Mouse (Mus musculus) MN1 (cell line): ENCODE results near the gene Cbx5.

Experiments
- DNase-seq: peaks from one replicate; pipeline ENCODE4 v3.0.0-alpha.2; 2016; ENCODE audit warnings: low spot score

Gene Cbx5

DNA sequence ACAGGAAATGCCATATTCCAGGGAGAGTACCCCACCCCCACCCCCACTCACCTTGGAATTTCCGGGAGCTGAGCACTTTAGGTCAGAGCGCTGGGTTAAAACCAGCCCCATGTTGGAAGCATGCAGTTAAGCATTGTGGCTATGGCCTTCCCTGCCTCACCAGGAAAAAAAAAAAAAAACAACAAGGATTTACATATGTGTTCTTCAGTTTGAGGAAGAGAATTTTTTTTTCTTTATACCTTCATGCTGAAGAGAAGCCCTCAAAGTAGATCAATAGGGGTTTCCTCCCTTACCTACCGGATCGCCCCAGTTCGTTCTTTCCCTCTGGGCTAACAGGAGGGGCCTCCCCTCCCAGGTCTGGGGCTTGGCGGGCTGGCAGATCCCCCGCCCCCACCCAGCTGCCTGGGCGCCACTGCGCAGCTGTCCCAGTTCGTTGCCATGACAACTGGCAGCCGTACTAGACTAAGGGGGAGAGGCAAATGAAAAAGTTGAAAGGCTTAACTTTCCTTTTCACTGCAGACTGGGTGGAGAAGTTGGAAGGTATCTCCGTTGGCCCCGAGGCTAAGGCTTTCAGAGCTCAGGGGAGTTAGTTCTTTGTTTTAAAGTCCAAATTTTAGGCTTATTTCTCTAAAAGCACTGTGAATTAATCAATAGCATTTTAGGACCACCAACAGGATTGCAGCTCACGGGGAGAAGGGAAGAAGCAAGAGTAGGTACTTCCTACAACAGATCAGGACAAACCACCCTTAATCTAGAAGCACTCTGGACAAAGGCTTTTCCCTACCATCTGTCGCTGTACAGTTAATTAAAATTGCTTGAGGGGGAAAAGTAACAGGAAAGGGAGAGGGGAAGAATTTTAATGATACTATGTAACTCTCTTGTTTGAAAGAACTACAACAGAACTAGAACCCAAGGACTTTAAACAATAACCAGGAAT, 24.4 kb downstream of the Cbx5 start:
- peak; percentile 92 for DNase-seq

DNA sequence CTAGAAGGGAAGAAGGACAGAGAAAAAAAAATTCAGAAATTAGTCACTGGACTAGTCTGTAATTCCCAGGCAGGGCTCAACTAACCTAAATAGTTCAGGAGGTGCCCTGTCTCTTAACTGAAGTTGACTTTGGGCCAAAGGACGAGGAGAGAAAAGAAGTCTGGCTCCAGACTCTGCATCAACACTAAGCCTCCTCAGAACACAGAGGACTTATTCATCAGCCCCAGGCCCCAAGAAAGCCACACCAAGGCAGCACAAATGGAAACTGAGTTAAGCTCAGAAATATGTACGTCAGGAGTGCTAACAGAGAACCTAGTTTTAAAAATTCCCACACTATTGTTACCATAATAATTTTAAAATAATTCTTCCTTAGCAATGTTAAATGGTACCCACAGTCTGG, 25.5 kb downstream of the Cbx5 start:
- DNase-seq, result no peak

DNA sequence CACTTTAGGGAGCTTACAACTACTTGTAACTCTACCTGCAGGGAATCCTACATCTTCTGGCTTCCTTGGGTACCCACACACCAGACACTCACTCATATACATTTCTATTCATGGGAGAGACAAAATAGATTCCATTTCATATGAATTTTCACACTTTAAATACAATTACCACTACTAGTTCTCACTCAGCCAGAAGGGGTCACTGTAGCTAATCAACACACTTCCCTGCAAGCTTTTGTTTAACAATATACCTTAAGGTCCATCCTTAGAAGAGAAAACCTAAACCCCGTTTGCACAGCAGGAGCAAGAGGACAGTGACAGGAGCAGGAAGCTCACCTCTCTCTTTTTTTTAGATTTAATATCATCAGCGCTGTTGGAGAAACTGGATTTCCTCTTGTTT, 34.5 kb downstream of the Cbx5 start:
- DNase-seq, result peak; percentile 51

DNA sequence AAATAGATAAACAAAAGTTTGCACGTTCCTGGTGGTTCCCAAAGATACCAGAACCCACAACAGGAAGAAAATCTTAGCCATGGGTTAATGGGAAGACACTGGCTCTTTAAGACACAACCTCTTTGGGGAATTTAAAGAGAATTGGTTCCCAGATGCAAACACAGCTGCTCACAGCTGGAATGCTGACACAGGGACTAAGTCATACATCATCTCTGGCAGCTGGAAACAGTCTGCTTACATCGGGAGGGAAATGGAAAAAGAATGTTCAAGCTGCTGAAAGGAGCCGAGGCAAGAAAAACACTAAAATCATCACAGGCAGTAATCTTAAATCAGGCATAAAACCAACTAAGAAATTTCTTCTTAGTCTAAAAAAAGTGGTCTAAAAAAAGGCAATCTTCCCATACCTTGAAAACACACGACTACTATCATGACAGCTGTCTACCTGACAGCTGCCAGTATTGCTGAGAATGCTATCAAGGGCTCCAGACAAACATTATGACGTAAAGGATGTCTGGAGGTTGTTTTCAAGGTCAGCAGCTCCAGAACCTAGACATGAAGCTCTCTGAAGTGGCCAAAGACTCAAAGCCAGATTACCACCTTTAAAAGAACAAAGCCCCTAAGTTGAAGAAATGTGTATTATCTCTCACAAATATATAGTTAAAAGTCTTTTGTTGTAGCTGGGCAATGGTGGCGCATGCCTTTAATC, 37.4 kb downstream of the Cbx5 start:
- DNase-seq, result no peak

DNA sequence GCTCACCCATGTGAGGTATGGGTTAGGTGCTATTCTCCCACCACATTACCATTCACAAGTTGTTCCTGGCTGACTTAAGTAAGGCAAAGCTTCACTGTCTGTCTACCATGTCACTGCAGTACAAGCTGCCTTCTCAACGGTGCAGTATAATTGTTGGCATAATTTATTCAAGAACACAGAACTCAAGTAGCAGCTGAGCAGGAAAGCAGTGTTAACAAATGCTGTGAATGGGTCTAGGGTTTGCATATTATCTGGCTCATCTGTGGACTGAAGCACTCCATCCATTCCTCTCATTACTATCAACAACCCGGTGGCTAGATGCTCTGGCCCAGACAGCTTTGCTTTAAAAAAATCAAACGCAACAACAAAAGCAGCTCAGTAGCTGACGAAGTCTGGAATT, 41.8 kb downstream of the Cbx5 start:
- no peak for DNase-seq

DNA sequence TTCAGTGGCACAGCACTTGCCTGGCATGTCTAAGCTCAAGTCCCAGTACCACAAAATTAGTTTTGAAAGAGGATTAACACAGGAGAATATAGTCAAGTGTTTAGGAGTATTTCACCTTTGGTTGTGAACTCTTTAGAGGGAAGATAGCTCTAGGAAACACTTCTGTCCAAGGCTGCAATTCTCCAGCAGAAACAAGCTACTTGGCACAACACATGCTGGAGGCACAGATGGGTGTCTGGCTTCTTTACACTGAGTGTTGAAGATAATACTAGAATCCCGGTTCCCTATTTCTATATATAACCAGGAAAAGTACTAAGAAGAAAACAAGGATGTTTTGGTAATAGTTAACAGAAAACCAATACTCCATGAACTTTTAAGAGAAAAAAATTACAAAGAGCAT, 42.8 kb downstream of the Cbx5 start:
- DNase-seq, result no peak

DNA sequence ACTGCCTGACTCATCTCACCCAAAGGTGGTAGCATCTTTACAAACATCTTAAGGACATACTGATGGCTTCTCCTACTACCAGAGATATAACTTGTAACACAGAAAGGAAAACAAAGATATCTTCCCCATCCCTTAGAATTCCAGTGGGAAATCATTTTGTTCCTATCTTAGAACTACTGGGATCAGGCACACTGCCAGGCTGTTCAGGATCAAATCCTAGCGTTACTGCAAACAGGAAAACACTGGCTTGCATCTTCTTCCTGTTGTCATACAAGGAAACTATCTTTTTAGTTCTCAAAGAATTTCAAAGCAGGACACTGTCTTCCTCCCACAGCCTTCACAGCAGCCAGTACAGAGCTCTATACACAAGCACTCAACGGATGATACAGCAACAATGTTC, 46.0 kb downstream of the Cbx5 start:
- no peak for DNase-seq

DNA sequence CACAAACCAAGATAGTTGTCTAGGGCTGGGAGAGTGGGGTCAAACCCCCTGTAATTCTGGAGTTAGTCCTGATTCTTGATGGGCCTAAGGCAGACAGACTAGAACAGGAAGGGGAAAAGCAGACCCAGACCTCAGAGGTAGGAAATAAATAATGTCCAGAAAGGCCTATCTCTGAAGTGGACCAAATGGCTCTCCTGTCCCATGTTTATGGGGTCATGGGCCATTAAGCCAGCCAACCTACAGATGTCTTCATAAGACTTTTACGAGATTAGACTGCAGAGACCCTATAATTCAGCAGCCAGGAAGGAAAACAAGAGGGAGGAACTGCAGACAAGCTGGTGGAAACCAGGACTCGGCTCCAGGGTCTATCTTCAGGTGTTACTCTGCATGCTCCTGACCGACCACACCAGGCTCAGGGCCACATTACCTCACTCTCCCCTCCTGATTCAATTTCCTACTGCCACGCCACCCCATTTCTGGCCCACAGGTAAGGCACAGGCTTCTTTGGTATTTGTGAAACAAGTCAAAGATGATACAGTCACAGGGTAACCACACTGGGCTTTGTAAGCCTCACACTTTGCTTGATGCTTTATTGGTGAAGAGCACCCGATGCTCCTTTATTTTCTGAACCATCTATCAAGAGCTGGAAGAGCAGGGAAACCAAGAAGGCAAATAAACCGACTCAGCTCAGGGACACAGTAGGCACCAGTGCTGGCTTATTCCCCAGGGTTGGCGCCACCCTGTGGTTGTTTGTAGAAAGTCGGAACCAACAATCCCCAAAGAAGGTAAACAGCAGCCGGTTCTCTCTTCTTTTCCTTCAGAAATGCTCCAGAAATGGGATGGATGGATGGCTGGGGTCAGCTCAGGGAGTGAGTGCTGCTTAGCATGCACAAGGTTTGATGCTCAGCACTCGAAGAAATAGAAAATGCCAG, 48.8 kb downstream of the Cbx5 start:
- peak; percentile 75 for DNase-seq

DNA sequence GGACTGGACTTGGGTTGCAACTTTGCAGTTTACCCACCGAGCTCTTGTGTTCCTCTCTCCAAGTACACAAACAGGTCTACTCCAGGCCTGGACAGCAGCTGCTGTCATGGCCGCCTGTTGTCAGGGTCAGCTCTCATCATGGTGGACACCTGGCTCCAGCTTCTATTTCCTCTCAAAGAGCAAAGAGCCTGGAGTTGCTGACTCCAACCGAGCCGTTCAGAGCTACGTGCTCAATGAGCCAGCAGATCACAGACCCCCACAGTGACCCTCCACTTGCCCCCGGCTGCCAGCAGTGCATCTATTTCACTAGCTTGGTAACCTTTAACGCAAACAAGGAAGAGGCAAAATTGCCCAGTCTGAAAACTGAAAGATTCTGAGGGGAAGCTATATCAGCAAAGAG, 49.5 kb downstream of the Cbx5 start:
- DNase-seq, result no peak

DNA sequence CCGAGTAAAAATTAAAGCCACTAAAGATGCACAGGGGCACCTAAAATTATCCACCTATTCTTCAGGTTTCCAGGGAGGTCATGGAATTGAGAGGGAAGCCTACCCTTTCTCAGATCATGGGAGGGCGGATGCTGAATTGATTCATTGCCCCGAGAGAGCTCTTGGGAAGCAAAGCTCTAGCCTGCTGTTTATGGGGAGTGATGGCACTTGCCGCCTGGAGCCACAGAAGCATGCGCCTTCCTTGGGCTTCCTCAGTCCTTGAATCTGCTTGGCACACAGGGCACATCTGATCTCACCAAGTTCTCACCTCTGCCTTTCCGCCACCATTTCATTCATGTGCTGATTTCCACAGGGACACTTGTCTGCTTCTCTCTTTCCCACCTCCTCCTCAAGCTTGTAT, 51.8 kb downstream of the Cbx5 start:
- DNase-seq, result no peak

DNA sequence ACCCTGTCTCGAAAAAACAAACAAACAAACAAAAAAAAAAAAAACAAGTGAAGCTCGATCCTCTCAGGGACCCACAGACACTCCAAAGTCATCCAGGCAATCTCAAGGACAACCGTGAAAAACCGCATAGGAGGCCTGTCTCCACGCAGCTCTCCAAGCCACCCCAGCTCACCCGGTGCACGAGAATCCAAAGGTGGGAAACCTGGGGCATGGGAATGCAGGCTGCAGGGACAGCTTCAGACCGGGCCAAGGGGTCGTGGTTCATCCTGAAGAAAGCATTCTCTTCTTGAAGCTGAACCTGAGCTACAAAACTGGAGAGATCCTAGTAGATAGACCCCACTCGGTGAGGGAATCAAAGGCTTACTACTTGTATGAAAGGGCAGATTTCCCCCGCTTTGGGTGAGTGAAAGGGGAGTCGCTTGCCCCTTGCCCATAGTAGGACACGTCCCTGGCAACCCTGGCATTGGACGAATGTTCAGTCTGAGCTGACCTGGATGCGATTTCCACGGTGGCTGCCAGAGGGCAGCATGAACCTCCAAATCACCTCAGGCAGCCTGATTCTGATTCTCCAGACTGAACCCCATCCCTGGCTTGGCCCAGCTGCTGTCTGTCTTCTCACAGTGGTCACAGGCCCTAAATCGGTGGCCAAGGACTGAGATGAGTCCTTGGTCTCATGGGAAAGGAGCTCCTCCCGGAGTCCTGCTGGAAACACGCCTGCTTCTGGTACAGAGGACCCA, 54.0 kb downstream of the Cbx5 start:
- peak; percentile 74 for DNase-seq

DNA sequence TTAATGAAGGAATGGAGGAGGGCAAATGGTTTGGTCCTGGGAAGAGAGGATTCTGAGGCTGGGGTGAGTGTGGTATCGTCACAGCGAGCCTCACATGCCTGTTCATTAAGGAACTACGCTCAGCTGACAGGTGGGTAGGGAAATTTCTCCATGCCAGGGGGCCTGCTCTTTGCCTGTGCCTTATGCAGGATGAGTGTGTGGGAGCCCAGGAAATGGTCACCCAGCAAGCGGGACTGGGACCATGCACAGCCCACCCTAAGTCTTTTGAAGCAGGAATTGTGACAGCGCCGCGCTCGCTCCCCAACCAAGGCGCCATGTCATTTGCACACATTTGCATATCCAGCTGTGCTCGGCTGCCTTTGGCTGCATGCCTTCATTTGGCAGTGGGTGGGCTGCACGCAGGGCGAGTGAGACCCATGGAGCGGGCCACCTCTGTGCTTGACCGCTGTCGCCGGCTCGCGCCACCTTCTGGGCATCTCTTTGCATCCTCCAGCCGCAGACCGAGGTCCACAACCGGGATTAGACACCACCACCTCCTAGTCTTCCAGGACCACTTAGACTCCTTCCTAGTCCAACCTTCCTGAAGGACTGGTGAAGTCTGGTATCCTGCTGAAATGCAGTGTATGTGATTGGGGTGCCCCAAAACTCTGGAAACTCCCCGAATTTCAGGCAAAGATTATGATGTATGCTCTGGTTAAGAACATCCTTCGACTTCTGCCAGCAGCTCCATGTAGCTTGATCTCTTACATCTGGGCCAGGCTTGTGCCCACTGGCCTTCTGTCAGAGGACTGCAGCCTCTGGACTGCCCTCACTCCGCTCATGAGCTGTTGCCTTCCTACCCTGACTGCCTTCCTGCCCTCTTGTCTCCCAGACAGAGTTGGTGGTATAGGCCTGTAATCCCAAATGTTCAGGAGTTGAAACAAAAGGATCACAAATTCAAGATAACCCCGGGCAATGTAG, 55.7 kb downstream of the Cbx5 start:
- no peak for DNase-seq

DNA sequence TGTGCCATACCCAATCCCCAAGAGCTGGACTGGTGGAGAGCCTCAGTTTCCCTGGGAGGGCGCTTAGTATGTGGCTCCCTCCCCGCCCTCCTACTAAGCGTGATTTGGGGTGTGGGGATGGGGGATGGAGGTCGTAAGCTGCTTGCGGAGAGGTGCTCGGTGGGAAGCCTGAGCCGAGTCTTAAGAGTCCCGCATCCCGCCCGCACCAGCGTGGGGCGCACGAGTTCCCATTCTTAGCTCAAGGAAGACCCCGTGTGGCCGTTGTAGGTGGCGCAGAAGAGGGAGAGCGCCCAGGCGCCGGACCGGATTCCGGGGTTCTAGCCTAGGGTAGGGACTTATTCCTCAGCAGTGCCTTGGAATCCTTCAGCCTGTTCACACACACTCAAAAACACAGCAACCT, 56.5 kb downstream of the Cbx5 start:
- peak; percentile 64 for DNase-seq

DNA sequence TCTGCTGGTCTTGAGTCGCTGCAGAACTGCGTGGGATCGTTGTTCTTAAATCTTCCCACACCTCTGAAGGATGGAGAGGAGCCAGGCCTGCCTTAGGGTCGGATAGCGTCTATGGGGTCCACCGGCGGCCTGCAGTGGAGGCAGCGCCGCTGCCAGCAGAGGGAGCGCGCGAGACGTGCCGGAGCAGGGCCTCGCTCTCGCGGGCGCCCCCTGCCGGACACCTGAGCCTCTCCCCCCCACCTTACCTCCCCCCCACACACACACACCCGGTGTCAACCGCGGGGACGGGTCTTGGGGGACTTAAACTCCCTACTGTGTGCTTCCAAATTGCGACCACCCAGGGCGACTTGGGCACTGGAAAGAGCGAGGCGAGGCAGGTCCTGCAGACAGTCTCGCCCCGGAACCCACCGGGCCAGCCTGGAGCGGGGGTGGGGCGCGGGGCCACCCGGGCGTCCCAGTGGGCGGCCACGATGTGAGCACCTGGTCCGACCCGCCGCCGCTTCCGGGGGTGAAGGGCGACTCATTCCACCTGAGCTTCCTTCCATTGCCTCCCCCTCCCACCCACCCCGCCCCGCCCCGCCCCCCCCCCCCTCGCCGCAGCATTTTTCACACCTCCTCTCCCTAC, 57.3 kb downstream of the Cbx5 start:
- DNase-seq, result peak; percentile 57

DNA sequence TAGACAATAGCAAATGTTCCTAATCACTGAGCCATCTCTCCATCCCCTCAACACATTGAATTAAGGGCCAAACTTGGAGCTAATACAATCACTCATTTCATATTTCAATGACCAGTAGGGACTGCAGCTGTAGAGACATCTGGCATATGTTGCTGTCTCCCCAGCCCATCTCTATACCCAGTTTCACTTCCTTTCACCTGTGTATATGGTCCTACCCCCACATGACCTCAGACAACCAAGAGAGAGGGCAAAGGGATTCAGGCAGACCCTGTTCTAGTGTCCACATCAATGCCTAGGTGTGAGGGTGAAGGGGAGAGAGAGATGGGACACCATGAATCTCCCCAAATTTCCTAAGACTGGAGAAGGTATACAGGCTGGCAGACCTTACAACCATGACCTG, 59.2 kb downstream of the Cbx5 start:
- DNase-seq, result no peak

DNA sequence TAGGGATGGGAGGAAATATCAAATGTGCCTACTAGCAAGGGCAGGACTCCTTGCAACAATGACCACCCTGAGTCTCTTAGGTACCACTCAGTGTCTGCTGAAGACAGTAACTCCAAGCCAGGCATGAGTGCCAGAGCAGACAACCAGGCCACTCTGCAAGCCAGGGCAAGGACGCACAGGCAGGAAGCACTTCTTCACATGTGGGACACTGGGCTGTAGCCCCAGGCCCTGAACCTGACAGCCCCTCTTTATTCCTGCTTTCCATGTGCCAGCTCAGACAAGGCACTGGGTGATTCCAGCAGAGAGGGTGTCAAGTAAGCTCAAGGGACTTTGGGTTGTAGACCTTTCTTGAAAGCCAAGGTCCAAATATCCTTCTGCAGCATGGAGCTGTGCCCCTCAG, 60.8 kb downstream of the Cbx5 start:
- no peak for DNase-seq

DNA sequence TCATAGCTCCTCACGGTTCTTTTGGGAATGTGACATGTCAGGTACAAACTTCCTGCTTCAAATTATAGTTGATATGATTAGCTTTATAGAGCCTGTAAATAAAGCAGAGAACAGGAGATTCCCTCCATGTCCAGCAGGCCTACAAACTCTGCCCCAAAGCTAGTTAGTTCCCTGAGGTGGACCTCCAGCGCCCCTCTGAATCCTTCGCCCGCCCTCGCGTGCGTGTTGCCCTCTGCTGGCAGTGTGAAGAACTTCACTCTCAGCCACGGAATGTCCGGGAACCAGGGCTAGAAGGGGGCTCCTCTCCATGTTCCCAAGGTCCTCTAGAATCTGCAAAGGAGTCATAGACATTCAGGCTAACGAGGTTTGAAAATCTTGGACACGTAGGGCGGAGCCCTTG, 61.5 kb downstream of the Cbx5 start:
- peak; percentile 87 for DNase-seq

DNA sequence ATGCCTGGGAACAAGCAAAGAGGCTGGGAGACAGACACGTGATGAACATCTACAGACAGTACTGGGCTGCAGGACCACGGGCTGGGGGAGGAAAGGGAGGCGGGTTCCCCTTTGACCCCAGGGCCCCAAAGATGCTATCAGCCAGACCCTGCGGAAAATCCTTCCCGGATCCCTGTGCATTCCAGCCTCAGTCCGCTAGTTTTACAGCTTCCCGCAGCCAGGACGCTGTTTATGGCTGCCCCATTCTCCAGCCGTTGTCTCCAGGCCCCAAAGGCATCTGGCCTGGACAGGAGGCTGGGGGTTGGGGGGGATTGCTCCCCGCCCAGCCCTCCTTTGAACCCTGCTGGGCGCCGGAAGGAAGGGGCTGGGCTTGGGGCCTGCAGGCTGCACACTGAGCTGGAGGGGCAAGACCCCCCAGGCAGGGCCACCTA, 62.0 kb downstream of the Cbx5 start:
- DNase-seq, result peak; percentile 62

DNA sequence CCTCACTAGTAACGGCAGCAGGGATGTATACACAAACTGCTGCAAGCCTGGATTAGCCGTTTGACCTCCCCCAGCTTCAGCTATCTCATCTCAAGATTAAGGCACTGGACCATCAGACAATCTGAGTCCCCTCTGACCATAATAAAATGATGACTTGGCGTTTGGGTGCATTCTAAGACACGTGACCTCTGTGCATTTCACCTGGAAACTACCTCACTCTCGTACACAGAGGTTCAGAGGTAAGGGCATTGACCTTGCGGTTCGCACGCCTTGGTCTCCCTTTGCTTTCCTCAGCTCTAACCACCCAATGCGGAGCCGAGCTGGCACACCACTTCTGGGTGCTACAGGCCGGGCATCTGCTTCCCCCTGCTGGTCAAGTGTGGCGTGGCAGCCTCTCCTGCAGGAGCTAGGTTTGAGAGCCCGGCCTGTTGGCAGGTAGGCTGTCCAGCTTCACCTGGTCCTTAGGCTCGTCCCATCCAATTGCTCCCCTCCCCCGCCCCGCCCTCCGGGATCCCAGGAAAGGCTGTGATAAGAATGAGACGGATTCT, 62.7 kb downstream of the Cbx5 start:
- peak; percentile 95 for DNase-seq

DNA sequence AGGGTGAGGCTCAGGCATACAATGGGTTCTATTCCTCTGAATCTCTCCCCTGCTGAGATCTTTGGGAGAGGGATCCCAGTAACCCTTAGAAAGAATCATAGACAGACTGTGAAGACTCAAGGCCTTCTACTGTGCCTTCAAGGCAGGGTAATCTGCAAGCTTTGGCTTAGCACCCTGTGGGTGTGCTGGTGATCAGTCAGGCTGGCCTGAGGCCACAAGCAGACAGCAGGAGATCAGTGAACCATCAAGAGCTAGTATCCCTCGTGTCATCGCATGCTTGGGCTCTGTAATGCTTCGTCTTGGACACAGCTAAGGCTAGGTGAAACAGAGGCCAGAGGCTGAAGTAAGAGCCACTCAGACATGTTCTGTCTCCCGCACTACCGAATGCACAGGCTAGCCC, 66.4 kb downstream of the Cbx5 start:
- DNase-seq, result no peak
